ENCODE assay signal across 10 mouse cellular contexts in the genomic region with DNA sequence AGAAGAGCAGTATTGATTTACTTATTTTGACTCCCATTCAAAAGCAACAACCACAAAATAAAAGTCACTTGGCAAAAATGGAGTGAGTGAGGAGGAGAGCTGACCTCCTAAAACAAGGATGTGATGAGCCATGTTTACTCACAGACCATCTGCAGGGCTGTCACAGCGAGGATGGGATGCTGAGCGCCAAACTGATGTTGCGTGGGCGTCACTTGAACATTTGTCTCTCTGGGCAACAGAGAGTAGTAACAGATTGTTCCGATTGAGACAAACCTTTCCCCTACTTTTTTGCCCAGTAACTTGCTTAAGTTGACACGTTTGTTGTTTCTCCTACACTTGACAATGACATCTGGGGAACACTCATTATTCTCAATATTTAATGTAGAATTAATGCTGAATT.
A peak's percentile ranks its signal among the peaks of the same experiment; 100 is the strongest.
DNase-seq lines count a peak whose midpoint lies in the region; ATAC-seq and TF ChIP-seq lines count a peak whose summit lies in the region.
"Had no signal": no experiment of that assay in that cellular context is flagged by ENCODE, and none has a peak within 500 bp of the region (broad histone marks: within the 10 kb centered on the region; RNA-seq: fewer than 3 reads in every experiment).

No protein-coding gene starts in this region.

- no peak for TF ChIP-seq CTCF in thymus, adult 2 months (IDR thresholded peaks at IDR 0.05; ENCODE audit: borderline replicate concordance, control insufficient read depth, extremely low read depth, insufficient read depth, low read length, poor library complexity)

- peaks cover 8% of the 10 kb centered on the region for H3K27me3 ChIP-seq in heart, embryonic 11.5 days (ENCODE audit: control insufficient read depth, insufficient read depth, low read length)
- H3K27me3 ChIP-seq in thymus, adult 2 months (ENCODE audit: control insufficient read depth, insufficient read depth, low read length): no peaks in the 10 kb centered on the region

- no peak for ATAC-seq in heart, embryonic 11.5 days (replicated peaks; ENCODE audit: insufficient number of reproducible peaks, low FRiP score, low TSS enrichment)
- ATAC-seq: activated CD4-positive, CD25-positive, alpha-beta regulatory T cell, adult 4 months had no signal

- no peaks in the 10 kb centered on the region for H3K36me3 ChIP-seq in heart, embryonic 11.5 days (ENCODE audit: control insufficient read depth, insufficient read depth, low read length)
- H3K36me3 ChIP-seq in thymus, adult 2 months (ENCODE audit: control insufficient read depth, insufficient read depth, low read length): no peaks in the 10 kb centered on the region

- H3K27ac ChIP-seq in heart, embryonic 11.5 days (ENCODE audit: low read depth, low read length): no peak overlapping the region
- no peak overlapping the region for H3K27ac ChIP-seq in thymus, adult 2 months (ENCODE audit: control insufficient read depth, insufficient read depth, low read length)
- H3K27ac ChIP-seq: liver, embryonic 14.5 days had no signal

- DNase-seq in heart, adult 9 months (ENCODE audit: low spot score in 2 of 2): peak; percentile 13 to 24
- peak; percentile 21 for DNase-seq in fibroblast of lung, adult 2 months (ENCODE audit: low read depth)
- DNase-seq in layer of hippocampus, adult 9-10 months (ENCODE audit: low spot score): peak; percentile 65
- peak; percentile 73 for DNase-seq in right cerebral cortex, adult 18-20 months
- DNase-seq in spleen, adult 18-20 months: no peak
- DNase-seq in thymus, adult 2 months: no peak
- DNase-seq in thymus, postnatal 36 days: no peak

- WGBS in heart, embryonic 11.5 days (ENCODE audit: insufficient replicate concordance): 58% methylated on average over 6 of the region's 6 CpGs
- 82% methylated on average over 6 of the region's 6 CpGs for WGBS in thymus, adult 2 months

- H3K4me3 ChIP-seq in heart, embryonic 11.5 days (ENCODE audit: low read depth, low read length): no peak overlapping the region
- H3K4me3 ChIP-seq in thymus, adult 2 months (ENCODE audit: control insufficient read depth, insufficient read depth, low read length): no peak overlapping the region

- TF ChIP-seq POLR2A in thymus, adult 2 months (IDR thresholded peaks at IDR 0.05; ENCODE audit: control insufficient read depth, extremely low read depth, insufficient read depth, low read length, poor library complexity): no peak

- no peak overlapping the region for H3K4me2 ChIP-seq in heart, embryonic 11.5 days

- H3K9ac ChIP-seq in heart, embryonic 11.5 days (ENCODE audit: low read depth, low read length): no peak overlapping the region
- H3K9ac ChIP-seq: liver, embryonic 14.5 days had no signal

- no peaks in the 10 kb centered on the region for H3K9me3 ChIP-seq in heart, embryonic 11.5 days (replicated peaks; ENCODE audit: control insufficient read depth, low read length)

- no peaks in the 10 kb centered on the region for H3K4me1 ChIP-seq in heart, embryonic 11.5 days (ENCODE audit: control insufficient read depth, insufficient read depth, low read length)
- H3K4me1 ChIP-seq in thymus, adult 2 months (replicated peaks; ENCODE audit: control insufficient read depth, insufficient read depth, low read length): no peaks in the 10 kb centered on the region

Comparison
In these comparisons a context has a peak if more than half of its experiments do, and no peak if none do; other contexts are left out.
1. DNase-seq: peak in heart, adult 9 months (2 of 2), fibroblast of lung, adult 2 months (single experiment), layer of hippocampus, adult 9-10 months (single experiment) and right cerebral cortex, adult 18-20 months (single experiment); none in spleen, adult 18-20 months (0 of 2), thymus, adult 2 months (single experiment) and thymus, postnatal 36 days (0 of 2).